In genomic region chr3:101490515-101490914, GRCm38 (mm10) we compare ENCODE assay signal across 19 mouse cellular contexts.
DNase-seq lines count a peak whose midpoint lies in the region; ATAC-seq and TF ChIP-seq lines count a peak whose summit lies in the region.
"Had no signal": no experiment of that assay in that cellular context is flagged by ENCODE, and none has a peak within 500 bp of the region (broad histone marks: within the 10 kb centered on the region; RNA-seq: fewer than 3 reads in every experiment).

No protein-coding gene starts in this region.

- no peaks in the 10 kb centered on the region; the same call in 1 of the 2 replicates for H3K4me1 ChIP-seq in forebrain, embryonic 16.5 days (replicated peaks; ENCODE audit: control insufficient read depth, insufficient read depth, low read length)
- H3K4me1 ChIP-seq in forebrain, embryonic 14.5 days (ENCODE audit: control insufficient read depth, insufficient read depth, low read length), result no peaks in the 10 kb centered on the region
- no peaks in the 10 kb centered on the region for H3K4me1 ChIP-seq in midbrain, embryonic 11.5 days (ENCODE audit: control insufficient read depth, insufficient read depth, low read length)
- no peaks in the 10 kb centered on the region; the same call in 1 of the 2 replicates for H3K4me1 ChIP-seq in midbrain, postnatal 0 days (ENCODE audit: insufficient read depth, low read length)
- no peaks in the 10 kb centered on the region for H3K4me1 ChIP-seq in hindbrain, embryonic 12.5 days

- H3K27me3 ChIP-seq in forebrain, embryonic 16.5 days (replicated peaks; ENCODE audit: control insufficient read depth, insufficient read depth, low read length), result no peaks in the 10 kb centered on the region
- no peaks in the 10 kb centered on the region for H3K27me3 ChIP-seq in forebrain, embryonic 14.5 days (replicated peaks; ENCODE audit: control insufficient read depth, insufficient read depth, low read length)
- H3K27me3 ChIP-seq in midbrain, embryonic 11.5 days (ENCODE audit: control insufficient read depth, insufficient read depth, low read length), result no peaks in the 10 kb centered on the region
- no peaks in the 10 kb centered on the region for H3K27me3 ChIP-seq in midbrain, postnatal 0 days (ENCODE audit: insufficient read depth, low read length)
- no peaks in the 10 kb centered on the region for H3K27me3 ChIP-seq in hindbrain, embryonic 12.5 days
- H3K27me3 ChIP-seq: embryonic facial prominence, embryonic 12.5 days; embryonic facial prominence, embryonic 15.5 days; forebrain, embryonic 12.5 days had no signal

- ATAC-seq in forebrain, embryonic 16.5 days, result 0 out of 2 replicates have a peak, but pooled peaks have one; percentile 2
- no peak for ATAC-seq in forebrain, embryonic 14.5 days
- no peak for ATAC-seq in midbrain, embryonic 11.5 days (ENCODE audit: low FRiP score)
- no peak for ATAC-seq in midbrain, postnatal 0 days (ENCODE audit: low FRiP score)
- no peak for ATAC-seq in hindbrain, embryonic 12.5 days (ENCODE audit: low FRiP score)

- 69% methylated on average over 9 of the region's 9 CpGs for WGBS in forebrain, embryonic 16.5 days
- WGBS in forebrain, embryonic 14.5 days, result 79% methylated on average over 9 of the region's 9 CpGs
- 87% methylated on average over 9 of the region's 9 CpGs for WGBS in midbrain, embryonic 11.5 days
- 82% methylated on average over 9 of the region's 9 CpGs for WGBS in midbrain, postnatal 0 days
- whole genome bisulfite sequencing in hindbrain, embryonic 12.5 days, result 87% methylated on average over 9 of the region's 9 CpGs

- DNase-seq in forebrain, embryonic 14.5 days (ENCODE audit: low spot score), result no peak
- DNase-seq in midbrain, embryonic 11.5 days (ENCODE audit: low spot score, missing footprints), result peak; percentile 44
- DNase-seq in midbrain, postnatal 0 days (ENCODE audit: low spot score), result no peak
- DNase-seq in telencephalon, adult 2 months (ENCODE audit: low read depth, low spot score), result peak; percentile 27
- DNase-seq: adrenal gland, adult 2 months; adrenal gland, postnatal 10 days; adrenal gland, postnatal 25 days; cerebellum, adult 11-12 months; cerebellum, adult 2 months; cerebellum, adult 9-10 months; cerebellum, postnatal 10 days; cerebellum, postnatal 25 days had no signal

- no peak overlapping the region for H3K9ac ChIP-seq in forebrain, embryonic 16.5 days (replicated peaks; ENCODE audit: low read depth, low read length)
- H3K9ac ChIP-seq in forebrain, embryonic 14.5 days (ENCODE audit: low read length), result no peak overlapping the region
- H3K9ac ChIP-seq in midbrain, embryonic 11.5 days (ENCODE audit: low read length), result no peak overlapping the region
- H3K9ac ChIP-seq in midbrain, postnatal 0 days (replicated peaks; ENCODE audit: low read length, poor library complexity, severe bottlenecking), result no peak overlapping the region
- H3K9ac ChIP-seq in hindbrain, embryonic 12.5 days, result no peak overlapping the region
- H3K9ac ChIP-seq: embryonic facial prominence, embryonic 12.5 days; embryonic facial prominence, embryonic 15.5 days; forebrain, embryonic 12.5 days had no signal

- H3K4me3 ChIP-seq in forebrain, embryonic 16.5 days (replicated peaks; ENCODE audit: low read length), result no peak overlapping the region
- H3K4me3 ChIP-seq in forebrain, embryonic 14.5 days (ENCODE audit: low read depth, low read length), result no peak overlapping the region
- H3K4me3 ChIP-seq in midbrain, embryonic 11.5 days (ENCODE audit: low read depth, low read length), result no peak overlapping the region
- no peak overlapping the region for H3K4me3 ChIP-seq in midbrain, postnatal 0 days (ENCODE audit: low read depth, low read length)
- no peak overlapping the region for H3K4me3 ChIP-seq in hindbrain, embryonic 12.5 days
- H3K4me3 ChIP-seq: embryonic facial prominence, embryonic 12.5 days; embryonic facial prominence, embryonic 15.5 days; erythroblast, embryonic 14.5 days; forebrain, embryonic 10.5 days; forebrain, embryonic 12.5 days had no signal

- H3K4me2 ChIP-seq in forebrain, embryonic 16.5 days (ENCODE audit: low read length), result no peak overlapping the region
- no peak overlapping the region for H3K4me2 ChIP-seq in forebrain, embryonic 14.5 days (ENCODE audit: low read length)
- no peak overlapping the region for H3K4me2 ChIP-seq in midbrain, embryonic 11.5 days
- no peak overlapping the region for H3K4me2 ChIP-seq in midbrain, postnatal 0 days (ENCODE audit: low read depth, low read length, poor library complexity, severe bottlenecking)
- no peak overlapping the region for H3K4me2 ChIP-seq in hindbrain, embryonic 12.5 days (replicated peaks)
- H3K4me2 ChIP-seq: embryonic facial prominence, embryonic 12.5 days; embryonic facial prominence, embryonic 15.5 days; forebrain, embryonic 12.5 days had no signal

- TF ChIP-seq CTCF in midbrain, postnatal 0 days (IDR thresholded peaks at IDR 0.05), result no peak

- no peaks in the 10 kb centered on the region for H3K9me3 ChIP-seq in forebrain, embryonic 16.5 days (ENCODE audit: control insufficient read depth, low read length)
- H3K9me3 ChIP-seq in forebrain, embryonic 14.5 days (replicated peaks; ENCODE audit: control insufficient read depth, low read length), result no peaks in the 10 kb centered on the region
- no peaks in the 10 kb centered on the region for H3K9me3 ChIP-seq in midbrain, embryonic 11.5 days (ENCODE audit: control insufficient read depth, low read length)
- no peaks in the 10 kb centered on the region for H3K9me3 ChIP-seq in midbrain, postnatal 0 days (ENCODE audit: low read length)
- H3K9me3 ChIP-seq in hindbrain, embryonic 12.5 days (replicated peaks), result no peaks in the 10 kb centered on the region
- H3K9me3 ChIP-seq: embryonic facial prominence, embryonic 12.5 days; embryonic facial prominence, embryonic 15.5 days; forebrain, embryonic 10.5 days; forebrain, embryonic 12.5 days had no signal

- no peaks in the 10 kb centered on the region for H3K36me3 ChIP-seq in forebrain, embryonic 16.5 days (ENCODE audit: control insufficient read depth, insufficient read depth)
- no peaks in the 10 kb centered on the region for H3K36me3 ChIP-seq in forebrain, embryonic 14.5 days (ENCODE audit: control insufficient read depth, insufficient read depth, low read length)
- H3K36me3 ChIP-seq in midbrain, embryonic 11.5 days (ENCODE audit: control insufficient read depth, insufficient read depth, low read length), result no peaks in the 10 kb centered on the region
- no peaks in the 10 kb centered on the region for H3K36me3 ChIP-seq in midbrain, postnatal 0 days (ENCODE audit: insufficient read depth, low read length)
- no peaks in the 10 kb centered on the region for H3K36me3 ChIP-seq in hindbrain, embryonic 12.5 days
- H3K36me3 ChIP-seq: embryonic facial prominence, embryonic 12.5 days; embryonic facial prominence, embryonic 15.5 days; forebrain, embryonic 10.5 days; forebrain, embryonic 12.5 days had no signal

- H3K27ac ChIP-seq in forebrain, embryonic 16.5 days (ENCODE audit: low read length), result no peak overlapping the region
- H3K27ac ChIP-seq in forebrain, embryonic 14.5 days (ENCODE audit: low read depth, low read length), result no peak overlapping the region
- no peak overlapping the region for H3K27ac ChIP-seq in midbrain, embryonic 11.5 days (ENCODE audit: low read depth, low read length)
- no peak overlapping the region for H3K27ac ChIP-seq in midbrain, postnatal 0 days (ENCODE audit: low read depth, low read length)
- H3K27ac ChIP-seq in hindbrain, embryonic 12.5 days, result no peak overlapping the region
- H3K27ac ChIP-seq: embryonic facial prominence, embryonic 12.5 days; embryonic facial prominence, embryonic 15.5 days; forebrain, embryonic 10.5 days; forebrain, embryonic 12.5 days had no signal

Comparison
In these comparisons a context has a peak if more than half of its experiments do, and no peak if none do; other contexts are left out.
1. DNase-seq: peak in midbrain, embryonic 11.5 days (single experiment) and telencephalon, adult 2 months (single experiment); none in forebrain, embryonic 14.5 days (single experiment) and midbrain, postnatal 0 days (single experiment).